Comparison of ENCODE assay signal across 14 mouse cellular contexts in the genomic region with DNA sequence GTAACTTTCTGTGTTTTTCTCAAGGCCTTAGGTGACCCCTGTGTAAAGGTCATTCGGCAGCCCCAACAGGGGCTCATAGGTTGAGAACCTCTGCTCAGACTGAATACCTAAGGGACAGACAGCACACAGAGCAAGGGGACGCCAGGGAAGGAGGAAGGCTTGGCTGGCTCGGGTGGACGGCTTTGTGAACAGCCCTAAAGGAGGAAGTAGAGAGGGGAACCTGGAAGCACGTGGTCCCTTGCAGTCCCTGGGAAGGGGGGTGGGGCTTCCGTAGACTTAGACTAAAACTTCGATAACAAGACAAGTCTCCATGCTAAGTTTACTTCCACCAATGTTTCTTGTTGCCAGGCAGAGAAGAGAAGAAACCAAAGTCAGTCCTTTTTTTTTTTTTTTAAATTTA. TPM values are rescaled to one million over a fixed set of nuclear protein-coding genes. Genes with fewer than 3 reads are reported as not detected.
DNase-seq lines count a peak whose midpoint lies in the region; ATAC-seq and TF ChIP-seq lines count a peak whose summit lies in the region.
"Had no signal": no experiment of that assay in that cellular context is flagged by ENCODE, and none has a peak within 500 bp of the region (broad histone marks: within the 10 kb centered on the region; RNA-seq: fewer than 3 reads in every experiment).

No protein-coding gene starts in this region.

- TF ChIP-seq CTCF in lung, postnatal 0 days (IDR thresholded peaks at IDR 0.05): no peak

- no peaks in the 10 kb centered on the region for H3K36me3 ChIP-seq in heart, embryonic 12.5 days
- H3K36me3 ChIP-seq in lung, postnatal 0 days (ENCODE audit: insufficient read depth, low read length): no peaks in the 10 kb centered on the region
- H3K36me3 ChIP-seq in forebrain, embryonic 16.5 days (ENCODE audit: control insufficient read depth, insufficient read depth): no peaks in the 10 kb centered on the region
- no peaks in the 10 kb centered on the region for H3K36me3 ChIP-seq in hindbrain, embryonic 12.5 days
- no peaks in the 10 kb centered on the region for H3K36me3 ChIP-seq in embryonic facial prominence, embryonic 10.5 days (replicated peaks)
- H3K36me3 ChIP-seq: heart, embryonic 15.5 days; midbrain, embryonic 12.5 days had no signal

- H3K27me3 ChIP-seq in heart, embryonic 12.5 days (replicated peaks): peaks cover 43% of the 10 kb centered on the region
- no peaks in the 10 kb centered on the region for H3K27me3 ChIP-seq in lung, postnatal 0 days (replicated peaks; ENCODE audit: insufficient read depth, low read length)
- H3K27me3 ChIP-seq in forebrain, embryonic 16.5 days (replicated peaks; ENCODE audit: control insufficient read depth, insufficient read depth, low read length): no peaks in the 10 kb centered on the region
- peaks cover 47% of the 10 kb centered on the region for H3K27me3 ChIP-seq in hindbrain, embryonic 12.5 days
- peaks cover 83% of the 10 kb centered on the region for H3K27me3 ChIP-seq in embryonic facial prominence, embryonic 10.5 days (replicated peaks; ENCODE audit: low read depth, poor library complexity, severe bottlenecking)

- TF ChIP-seq EP300 in lung, postnatal 0 days (IDR thresholded peaks at IDR 0.05): no peak

- no peaks in the 10 kb centered on the region for H3K9me3 ChIP-seq in heart, embryonic 12.5 days (replicated peaks)
- no peaks in the 10 kb centered on the region for H3K9me3 ChIP-seq in lung, postnatal 0 days (ENCODE audit: low read length)
- H3K9me3 ChIP-seq in forebrain, embryonic 16.5 days (ENCODE audit: control insufficient read depth, low read length): no peaks in the 10 kb centered on the region
- no peaks in the 10 kb centered on the region for H3K9me3 ChIP-seq in hindbrain, embryonic 12.5 days (replicated peaks)
- H3K9me3 ChIP-seq in embryonic facial prominence, embryonic 10.5 days: no peaks in the 10 kb centered on the region
- H3K9me3 ChIP-seq: heart, embryonic 15.5 days; midbrain, embryonic 12.5 days had no signal

- no peak overlapping the region for H3K9ac ChIP-seq in heart, embryonic 12.5 days
- no peak overlapping the region for H3K9ac ChIP-seq in lung, postnatal 0 days (replicated peaks; ENCODE audit: low read depth)
- H3K9ac ChIP-seq in forebrain, embryonic 16.5 days (replicated peaks; ENCODE audit: low read depth, low read length): no peak overlapping the region
- no peak overlapping the region for H3K9ac ChIP-seq in hindbrain, embryonic 12.5 days
- H3K9ac ChIP-seq: heart, embryonic 15.5 days; midbrain, embryonic 12.5 days had no signal

- no peak overlapping the region for H3K4me3 ChIP-seq in heart, embryonic 12.5 days
- H3K4me3 ChIP-seq in lung, postnatal 0 days (ENCODE audit: low read depth, low read length): no peak overlapping the region
- no peak overlapping the region for H3K4me3 ChIP-seq in forebrain, embryonic 16.5 days (replicated peaks; ENCODE audit: low read length)
- no peak overlapping the region for H3K4me3 ChIP-seq in hindbrain, embryonic 12.5 days
- no peak overlapping the region for H3K4me3 ChIP-seq in embryonic facial prominence, embryonic 10.5 days
- H3K4me3 ChIP-seq: heart, embryonic 15.5 days; midbrain, embryonic 12.5 days had no signal

- WGBS in heart, embryonic 12.5 days: 54% methylated on average over 7 of the region's 7 CpGs
- 54% methylated on average over 7 of the region's 7 CpGs for WGBS in lung, postnatal 0 days
- 61% methylated on average over 7 of the region's 7 CpGs for WGBS in forebrain, embryonic 16.5 days
- 64% methylated on average over 7 of the region's 7 CpGs for WGBS in hindbrain, embryonic 12.5 days
- 58% methylated on average over 7 of the region's 7 CpGs for WGBS in embryonic facial prominence, embryonic 10.5 days

- DNase-seq in heart, adult 11 months: peak; percentile 96
- DNase-seq in B cell, adult 2 months: peak; percentile 81 to 85
- peak; percentile 33 for DNase-seq in lung, postnatal 0 days (ENCODE audit: low spot score)
- peak; percentile 37 to 53 for DNase-seq in spleen, postnatal 14 days (ENCODE audit: low spot score in 2 of 2)
- DNase-seq in embryonic facial prominence, embryonic 10.5 days (ENCODE audit: low spot score): no peak
- DNase-seq: adrenal gland, adult 8-10 months; cerebellum, postnatal 10 days; kidney, adult 8-10 months; left cerebral cortex, postnatal 4 days had no signal

- no peak overlapping the region for H3K27ac ChIP-seq in heart, embryonic 12.5 days (ENCODE audit: poor library complexity, severe bottlenecking)
- no peak overlapping the region for H3K27ac ChIP-seq in lung, postnatal 0 days (ENCODE audit: low read length)
- no peak overlapping the region for H3K27ac ChIP-seq in forebrain, embryonic 16.5 days (ENCODE audit: low read length)
- no peak overlapping the region for H3K27ac ChIP-seq in hindbrain, embryonic 12.5 days
- no peak overlapping the region for H3K27ac ChIP-seq in embryonic facial prominence, embryonic 10.5 days (replicated peaks)
- H3K27ac ChIP-seq: heart, embryonic 15.5 days; midbrain, embryonic 12.5 days had no signal

- ATAC-seq in heart, embryonic 12.5 days (ENCODE audit: insufficient number of reproducible peaks, low FRiP score): no peak
- ATAC-seq in lung, postnatal 0 days: no peak
- ATAC-seq in forebrain, embryonic 16.5 days: no peak
- no peak for ATAC-seq in hindbrain, embryonic 12.5 days (ENCODE audit: low FRiP score)

- H3K4me2 ChIP-seq in heart, embryonic 12.5 days: no peak overlapping the region
- H3K4me2 ChIP-seq in lung, postnatal 0 days (replicated peaks; ENCODE audit: low read depth, low read length): no peak overlapping the region
- H3K4me2 ChIP-seq in forebrain, embryonic 16.5 days (ENCODE audit: low read length): no peak overlapping the region
- H3K4me2 ChIP-seq in hindbrain, embryonic 12.5 days (replicated peaks): no peak overlapping the region
- H3K4me2 ChIP-seq: heart, embryonic 15.5 days; midbrain, embryonic 12.5 days had no signal

- H3K4me1 ChIP-seq in heart, embryonic 12.5 days (replicated peaks): peaks cover 55% of the 10 kb centered on the region
- peaks cover 3% of the 10 kb centered on the region; the same call in 1 of the 2 replicates for H3K4me1 ChIP-seq in lung, postnatal 0 days (ENCODE audit: insufficient read depth, low read depth, low read length)
- peaks cover 48% of the 10 kb centered on the region for H3K4me1 ChIP-seq in forebrain, embryonic 16.5 days (replicated peaks; ENCODE audit: control insufficient read depth, insufficient read depth, low read length)
- peaks cover 43% of the 10 kb centered on the region for H3K4me1 ChIP-seq in hindbrain, embryonic 12.5 days
- peaks cover 55% of the 10 kb centered on the region for H3K4me1 ChIP-seq in embryonic facial prominence, embryonic 10.5 days

RNA-seq across cellular contexts. Expression of gene Nfam1, which starts 3.0 kb away (rescaled TPM):
- 1.7 and 1.9 TPM in 2 replicates for polyA plus RNA-seq in heart, embryonic 12.5 days (2016; fragmentation: Nextera tagmentation; extraction: Ambion mirVana)
- polyA plus RNA-seq in lung, postnatal 0 days (2015; fragmentation: Nextera tagmentation; extraction: Ambion mirVana): 6.3 and 6.5 TPM in 2 replicates
- 1.5 and 1.7 TPM in 2 replicates for polyA plus RNA-seq in forebrain, embryonic 16.5 days (2015; fragmentation: Nextera tagmentation; extraction: Ambion mirVana)
- 1.9 and 2.2 TPM in 2 replicates for polyA plus RNA-seq in hindbrain, embryonic 12.5 days (2016; fragmentation: Nextera tagmentation; extraction: Ambion mirVana)
- polyA plus RNA-seq in embryonic facial prominence, embryonic 10.5 days (2016; fragmentation: Nextera tagmentation; extraction: Ambion mirVana): 2.4 and 2.6 TPM in 2 replicates

RNA-seq across cellular contexts. Expression of gene Tcf20, which starts 48.4 kb away (rescaled TPM):
- 5.4 and 6.4 TPM in 2 replicates for polyA plus RNA-seq in heart, embryonic 12.5 days (2016; fragmentation: Nextera tagmentation; extraction: Ambion mirVana)
- 6.1 and 7.3 TPM in 2 replicates for polyA plus RNA-seq in lung, postnatal 0 days (2015; fragmentation: Nextera tagmentation; extraction: Ambion mirVana)
- 18.3 and 18.6 TPM in 2 replicates for polyA plus RNA-seq in forebrain, embryonic 16.5 days (2015; fragmentation: Nextera tagmentation; extraction: Ambion mirVana)
- polyA plus RNA-seq in hindbrain, embryonic 12.5 days (2016; fragmentation: Nextera tagmentation; extraction: Ambion mirVana): 12.4 and 14.0 TPM in 2 replicates
- polyA plus RNA-seq in embryonic facial prominence, embryonic 10.5 days (2016; fragmentation: Nextera tagmentation; extraction: Ambion mirVana): 8.4 and 8.5 TPM in 2 replicates

RNA-seq across cellular contexts. Expression of gene Serhl, which starts 53.2 kb away (rescaled TPM):
- 58.9 and 68.8 TPM in 2 replicates for polyA plus RNA-seq in heart, embryonic 12.5 days (2016; fragmentation: Nextera tagmentation; extraction: Ambion mirVana)
- polyA plus RNA-seq in lung, postnatal 0 days (2015; fragmentation: Nextera tagmentation; extraction: Ambion mirVana): 50.9 and 53.9 TPM in 2 replicates
- polyA plus RNA-seq in forebrain, embryonic 16.5 days (2015; fragmentation: Nextera tagmentation; extraction: Ambion mirVana): 24.6 and 30.2 TPM in 2 replicates
- polyA plus RNA-seq in hindbrain, embryonic 12.5 days (2016; fragmentation: Nextera tagmentation; extraction: Ambion mirVana): 44.3 and 46.1 TPM in 2 replicates
- 49.0 and 50.5 TPM in 2 replicates for polyA plus RNA-seq in embryonic facial prominence, embryonic 10.5 days (2016; fragmentation: Nextera tagmentation; extraction: Ambion mirVana)
